Mouse (Mus musculus) cerebellum, adult 9-10 months (tissue): ENCODE measurements around the gene Chn2.

Experiments
- DNase-seq: peaks from one replicate; pipeline ENCODE4 v3.0.0; 2022

Gene Chn2

DNA sequence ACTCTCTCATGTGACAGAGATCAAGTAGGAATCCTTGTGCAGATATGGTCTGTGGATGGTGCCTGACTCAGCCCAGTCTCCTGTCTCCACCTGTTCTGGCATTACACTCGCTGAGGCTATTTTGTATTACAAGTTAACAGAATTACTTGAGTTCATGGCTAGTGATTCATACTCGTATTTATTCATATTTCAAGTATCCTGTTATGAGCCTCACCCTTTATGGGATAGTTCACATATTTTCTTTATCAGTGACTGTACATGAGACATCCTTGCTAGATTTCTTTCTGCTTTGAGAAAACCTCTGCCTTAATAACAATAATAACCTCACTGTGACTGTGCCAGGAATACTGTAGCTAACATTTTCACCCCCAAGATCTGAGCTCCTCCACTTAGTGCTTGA lies 164.0 kb downstream of the Chn2 start:
- DNase-seq = no peak

GRCm38 (mm10) chr6:54203926-54204325 lies 164.6 kb downstream of the Chn2 start:
- no peak for DNase-seq

DNA sequence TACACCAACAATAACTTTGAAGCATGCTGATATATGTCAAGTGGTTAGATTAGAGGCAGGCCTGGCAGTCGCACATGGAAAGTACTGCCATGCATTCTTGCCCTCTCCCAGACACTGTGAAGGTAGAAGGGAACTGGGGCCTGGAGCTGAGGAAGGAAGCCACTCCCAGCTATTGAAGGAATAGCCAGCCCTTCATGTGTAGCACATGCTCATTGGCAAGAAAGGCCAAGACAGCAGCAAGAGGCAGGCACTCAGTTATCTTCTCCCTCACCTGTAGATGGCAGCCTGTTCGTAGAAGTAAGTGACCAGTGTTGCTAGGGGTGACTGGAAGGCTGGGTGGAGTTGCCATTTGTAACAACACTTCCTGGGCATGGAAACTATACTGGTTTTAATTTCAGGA lies 165.6 kb downstream of the Chn2 start:
- DNase-seq = no peak

DNA sequence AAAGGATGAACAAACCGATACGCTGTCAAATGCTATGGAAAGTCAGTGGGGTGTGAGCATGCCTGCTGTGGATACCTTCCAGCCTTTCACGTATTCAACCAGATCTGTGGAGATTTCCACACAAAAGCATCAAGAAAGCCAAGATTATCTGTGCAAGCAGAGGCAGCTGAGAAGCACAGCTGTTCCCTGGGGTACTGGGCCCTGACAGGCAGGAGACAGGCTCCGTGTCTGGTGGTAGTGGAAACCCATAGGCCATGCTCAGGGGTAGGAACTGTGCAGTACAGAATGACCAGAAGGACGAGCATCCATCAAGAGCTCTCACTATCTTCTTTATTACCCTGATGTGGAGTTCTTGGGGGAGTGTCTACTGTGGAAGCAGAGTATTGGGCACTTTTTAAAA lies 166.1 kb downstream of the Chn2 start:
- no peak for DNase-seq

DNA sequence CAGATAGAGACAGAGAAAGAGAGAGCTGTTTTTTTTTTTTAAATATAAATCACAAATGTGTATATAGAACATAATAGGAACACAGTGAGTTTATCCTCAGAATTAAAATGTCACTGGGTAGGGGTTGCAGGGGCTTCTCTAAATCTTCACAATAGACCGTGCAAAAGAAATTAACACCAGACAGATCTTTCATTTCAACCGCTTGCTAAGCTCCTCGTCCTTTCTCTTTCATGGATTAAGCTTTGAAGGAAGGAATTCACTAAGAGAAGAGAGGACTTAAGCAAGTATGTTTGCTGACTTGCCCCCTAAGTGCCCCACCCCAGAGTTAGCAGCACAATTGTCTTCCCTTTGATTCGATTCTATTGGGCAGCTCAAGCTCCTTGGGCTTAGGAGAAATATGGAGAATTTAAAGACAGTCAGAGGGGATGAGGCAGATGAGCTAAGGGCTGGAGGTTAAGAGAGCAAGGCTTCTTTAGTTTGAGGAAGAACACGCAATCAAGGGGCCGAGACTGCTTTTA lies 166.9 kb downstream of the Chn2 start:
- no peak for DNase-seq

GRCm38 (mm10) chr6:54208786-54209185 lies 169.4 kb downstream of the Chn2 start:
- DNase-seq = no peak

DNA sequence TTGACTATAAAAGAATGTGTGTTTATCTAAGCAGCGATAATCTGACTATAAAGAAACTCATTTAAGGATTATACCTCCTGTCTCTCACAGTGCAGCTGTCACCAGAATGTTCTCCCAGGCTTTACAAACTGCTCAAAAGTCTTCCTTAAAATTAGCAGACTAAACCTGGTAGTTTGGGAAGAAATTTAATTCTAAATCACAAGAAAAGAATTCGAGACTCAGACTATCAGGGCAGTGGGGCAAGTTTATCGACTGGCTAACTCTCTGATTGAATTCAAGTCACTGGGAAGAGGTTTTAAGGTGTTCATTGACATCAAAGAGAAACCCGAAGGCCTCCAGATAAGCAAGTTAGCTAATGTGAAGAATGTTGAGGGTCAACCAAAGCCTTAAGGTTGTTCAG lies 171.6 kb downstream of the Chn2 start:
- no peak for DNase-seq

- no peak for DNase-seq
These were observed 172.6 kb downstream of the Chn2 start for GRCm38 (mm10) chr6:54211939-54212338.

DNA sequence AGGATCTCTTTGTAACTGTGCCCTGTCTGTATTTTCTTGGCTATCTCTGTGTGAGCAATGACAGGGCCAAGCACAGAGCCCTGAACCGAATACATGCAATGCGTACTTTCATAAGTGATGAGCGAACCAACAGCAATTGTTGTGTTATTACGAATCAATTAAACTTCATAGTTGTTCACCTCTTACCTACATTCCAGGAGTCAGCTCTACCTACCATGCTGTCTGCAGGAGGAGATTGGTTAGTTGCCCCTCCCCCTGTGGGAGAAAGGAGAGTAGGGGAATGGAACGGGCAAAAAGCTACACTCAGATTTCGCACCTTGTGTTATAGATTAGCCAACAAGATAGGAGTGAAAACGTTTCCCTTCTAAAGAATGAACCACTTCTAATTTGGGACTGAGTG lies 174.4 kb downstream of the Chn2 start:
- DNase-seq = no peak

- DNase-seq = no peak
These were observed 176.3 kb downstream of the Chn2 start for GRCm38 (mm10) chr6:54215636-54216035.

DNA sequence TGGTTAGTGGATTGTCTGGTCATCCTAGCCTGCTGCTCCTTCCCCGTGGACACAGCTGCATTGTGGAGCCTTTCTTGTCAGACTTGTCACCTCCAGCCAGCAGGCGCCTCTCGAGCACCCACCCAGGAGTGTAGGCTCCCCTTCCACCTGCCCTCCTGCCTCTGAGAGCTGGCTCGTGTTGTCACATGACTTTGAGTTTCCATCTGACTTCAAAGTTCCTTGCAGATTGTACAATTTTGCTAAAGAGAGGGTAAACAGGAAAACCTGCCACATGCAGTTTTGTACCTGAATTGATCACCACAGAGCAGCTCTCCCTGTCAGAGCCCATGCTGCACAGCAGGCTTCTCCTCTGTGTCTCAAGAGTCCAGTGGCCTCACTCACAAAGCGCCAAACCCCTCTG lies 177.2 kb downstream of the Chn2 start:
- no peak for DNase-seq

DNA sequence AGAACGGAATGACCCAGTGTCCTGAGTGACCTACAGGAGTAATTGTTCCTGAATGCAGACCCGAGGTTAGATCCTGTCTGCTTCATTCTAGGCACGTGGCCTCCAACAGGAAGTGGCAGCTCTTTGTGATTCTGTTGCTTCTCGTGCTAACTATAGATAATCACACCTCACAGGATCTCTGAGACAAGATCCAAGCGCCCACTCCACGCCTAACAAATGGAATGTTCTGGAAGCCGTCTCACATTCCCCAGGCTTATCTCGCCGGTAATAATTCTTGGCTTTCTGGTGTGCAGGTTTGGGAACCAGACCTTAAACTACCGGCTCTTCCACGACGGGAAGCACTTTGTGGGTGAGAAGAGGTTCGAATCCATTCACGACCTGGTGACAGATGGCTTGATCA lies 180.8 kb downstream of the Chn2 start:
- DNase-seq = no peak

GRCm38 (mm10) chr6:54223529-54223928 lies 184.2 kb downstream of the Chn2 start:
- DNase-seq = no peak

DNA sequence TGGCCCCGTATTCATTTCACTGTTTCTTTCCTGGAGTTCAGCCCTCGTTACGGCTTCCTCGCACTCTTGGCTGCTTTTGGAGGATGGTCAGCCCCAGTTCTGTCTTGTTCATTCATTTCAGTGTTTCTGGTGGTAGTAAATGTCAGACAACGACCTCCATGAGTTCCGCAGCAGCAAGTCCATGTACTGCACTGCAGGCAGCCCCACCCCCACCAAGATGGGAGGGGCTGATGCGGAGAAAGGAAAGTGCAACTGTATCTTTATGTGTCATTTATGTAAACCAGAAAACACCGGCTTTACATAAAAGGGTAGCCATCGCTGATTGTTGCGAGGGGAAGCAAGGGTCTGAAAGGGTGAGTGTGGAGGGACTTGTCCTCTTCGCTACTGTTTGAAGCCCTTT lies 185.0 kb downstream of the Chn2 start:
- no peak for DNase-seq

DNA sequence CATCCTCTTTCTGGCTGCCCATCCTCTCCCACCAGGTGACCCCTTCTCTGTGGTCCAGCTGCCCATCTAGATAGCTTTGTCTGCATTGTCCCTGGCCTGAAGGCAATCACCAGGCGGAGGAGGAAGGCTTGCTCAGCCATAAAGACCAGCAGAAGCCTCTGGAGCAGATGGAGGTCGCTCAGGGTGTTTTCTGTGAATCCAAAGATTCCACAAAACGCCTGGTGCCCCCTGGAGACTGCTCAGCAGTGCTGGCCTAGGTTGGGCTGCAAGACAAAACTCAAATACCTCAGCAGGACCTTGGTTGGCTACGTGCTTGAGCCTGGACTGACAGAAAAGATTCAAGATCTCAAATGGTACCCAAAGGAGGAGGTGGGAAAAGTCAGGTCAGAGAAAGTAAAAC lies 186.0 kb downstream of the Chn2 start:
- no peak for DNase-seq

- DNase-seq = no peak
These were observed 187.7 kb downstream of the Chn2 start for GRCm38 (mm10) chr6:54227061-54227460.

- DNase-seq = no peak
These were observed 189.1 kb downstream of the Chn2 start for GRCm38 (mm10) chr6:54228421-54228820.

GRCm38 (mm10) chr6:54228874-54229273 lies 189.5 kb downstream of the Chn2 start:
- DNase-seq = peak; percentile 75

GRCm38 (mm10) chr6:54231769-54232558 lies 192.6 kb downstream of the Chn2 start:
- DNase-seq = no peak

DNA sequence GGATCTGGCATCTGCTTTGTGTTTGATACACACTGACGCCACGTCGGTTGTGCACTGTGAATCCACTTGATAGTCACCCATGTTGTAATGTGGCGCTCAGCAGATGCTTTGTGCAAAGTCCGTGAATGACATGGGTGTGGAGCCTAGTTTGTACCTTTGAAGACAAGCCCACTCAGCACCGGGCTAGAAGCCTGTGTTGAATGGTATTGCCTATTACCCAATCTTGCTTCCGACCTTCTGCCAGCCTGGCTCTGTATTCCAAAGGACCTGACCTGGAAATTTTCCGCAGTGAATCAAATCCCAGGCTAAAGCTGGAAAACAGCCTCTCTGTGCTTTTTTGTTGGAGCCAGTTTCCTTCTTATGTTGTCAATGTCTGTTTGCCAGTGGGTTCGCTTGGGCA lies 197.1 kb downstream of the Chn2 start:
- peak; percentile 49 for DNase-seq

- DNase-seq = no peak
These were observed 202.4 kb downstream of the Chn2 start for GRCm38 (mm10) chr6:54241761-54242160.

DNA sequence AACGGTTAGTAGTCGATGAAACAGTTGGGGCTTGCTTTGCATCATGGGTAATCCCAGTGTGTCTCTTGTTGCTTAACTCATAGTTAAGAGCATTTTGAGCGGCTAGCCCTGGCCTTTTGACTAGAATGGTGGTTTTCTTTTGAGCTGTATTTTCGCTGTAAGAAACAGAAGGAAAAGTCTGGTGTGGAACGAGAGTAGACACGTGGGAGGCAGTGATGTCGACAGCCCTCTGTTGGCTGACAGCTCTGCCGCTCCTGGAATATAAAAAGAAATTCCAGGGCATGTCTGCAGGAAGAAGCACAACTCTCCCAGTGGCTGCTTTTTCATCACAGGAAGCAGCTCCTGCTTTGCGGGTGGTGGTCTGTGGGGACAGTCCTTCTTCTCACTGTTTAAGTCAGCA lies 202.9 kb downstream of the Chn2 start:
- DNase-seq = no peak

- no peak for DNase-seq
These were observed 209.2 kb downstream of the Chn2 start for GRCm38 (mm10) chr6:54248354-54249252.
